ENCODE assay signal across 22 mouse cellular contexts in the genomic region with DNA sequence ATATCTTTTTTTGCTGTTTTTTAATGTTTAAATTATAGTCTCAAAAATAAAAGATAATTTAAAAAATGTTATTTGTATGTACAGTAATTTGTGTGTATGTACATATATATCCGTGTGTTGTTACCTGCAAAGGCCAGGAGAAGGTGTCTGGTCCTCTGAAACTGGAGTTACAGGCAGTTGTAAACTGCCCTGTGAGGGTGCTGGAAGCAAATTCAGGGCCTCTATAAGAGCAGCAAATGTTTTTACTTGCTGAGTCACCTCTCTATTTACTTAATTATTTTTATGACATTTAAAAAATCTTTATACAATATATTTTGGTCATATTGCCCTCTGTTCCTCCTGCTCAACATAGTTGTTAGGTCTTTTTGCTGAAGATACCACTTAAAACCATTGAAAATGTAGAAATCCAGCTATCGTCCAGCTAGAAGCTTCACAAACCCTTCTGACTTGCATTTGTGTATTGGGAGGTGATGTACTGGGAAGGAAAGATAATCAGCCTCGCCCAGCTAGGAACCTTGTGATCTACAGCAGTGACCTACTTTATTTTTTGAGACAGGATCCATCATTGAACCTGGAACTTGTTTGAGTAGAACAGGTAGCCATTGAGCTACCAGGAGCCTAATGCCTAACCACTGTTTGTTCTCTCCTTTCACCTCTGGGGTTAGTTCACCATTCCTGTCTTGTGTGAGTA. TPM values are rescaled to one million over a fixed set of nuclear protein-coding genes. Genes with fewer than 3 reads are reported as not detected.
DNase-seq lines count a peak whose midpoint lies in the region; ATAC-seq and TF ChIP-seq lines count a peak whose summit lies in the region.
"Had no signal": no experiment of that assay in that cellular context is flagged by ENCODE, and none has a peak within 500 bp of the region (broad histone marks: within the 10 kb centered on the region; RNA-seq: fewer than 3 reads in every experiment).

No protein-coding gene starts in this region.

- no peak overlapping the region for H3K4me3 ChIP-seq in intestine, embryonic 15.5 days (replicated peaks)
- no peak overlapping the region for H3K4me3 ChIP-seq in intestine, postnatal 0 days (ENCODE audit: low read depth, low read length)
- no peak overlapping the region for H3K4me3 ChIP-seq in liver, embryonic 11.5 days (ENCODE audit: low read depth, low read length)
- no peak overlapping the region for H3K4me3 ChIP-seq in hindbrain, embryonic 11.5 days (ENCODE audit: low read depth, low read length)
- H3K4me3 ChIP-seq: embryonic facial prominence, embryonic 10.5 days; forebrain, embryonic 15.5 days; limb, embryonic 12.5 days; midbrain, embryonic 10.5 days had no signal

- no peak for TF ChIP-seq CTCF in intestine, postnatal 0 days (IDR thresholded peaks at IDR 0.05; ENCODE audit: low read depth)

- DNase-seq in c-Kit-positive CD71-positive TER-119-positive erythroid progenitor cells, embryonic 14.5 days (ENCODE audit: low spot score): peak; percentile 79
- DNase-seq in liver, embryonic 11.5 days (ENCODE audit: low spot score): no peak
- DNase-seq in hindbrain, embryonic 11.5 days (ENCODE audit: low spot score): no peak
- no peak for DNase-seq in left cerebral cortex, adult 18-20 months (ENCODE audit: low spot score in 2 of 2)
- DNase-seq in Muller cell, postnatal 12 days (ENCODE audit: inconsistent ontology term): no peak
- DNase-seq: adrenal gland, adult 2 months; cerebellum, adult 2 months; gastrocnemius, postnatal 36 days; heart, postnatal 4 days; kidney, adult 18-20 months; lung, embryonic 14.5 days; lung, postnatal 36 days; right cerebral cortex, postnatal 4 days had no signal

- H3K4me2 ChIP-seq in intestine, embryonic 15.5 days (replicated peaks): no peak overlapping the region
- H3K4me2 ChIP-seq in intestine, postnatal 0 days (replicated peaks; ENCODE audit: low read depth): no peak overlapping the region
- H3K4me2 ChIP-seq in liver, embryonic 11.5 days: peak overlapping the region; percentile 61
- no peak overlapping the region for H3K4me2 ChIP-seq in hindbrain, embryonic 11.5 days (replicated peaks; ENCODE audit: low read depth, low read length)
- H3K4me2 ChIP-seq: forebrain, embryonic 15.5 days; limb, embryonic 12.5 days; lung, embryonic 14.5 days had no signal

- WGBS in intestine, embryonic 15.5 days: 89% methylated on average over 3 of the region's 3 CpGs
- WGBS in intestine, postnatal 0 days: 80% methylated on average over 3 of the region's 3 CpGs
- WGBS in liver, embryonic 11.5 days: 59% methylated on average over 3 of the region's 3 CpGs
- 90% methylated on average over 3 of the region's 3 CpGs for WGBS in hindbrain, embryonic 11.5 days

- H3K36me3 ChIP-seq in intestine, embryonic 15.5 days: no peaks in the 10 kb centered on the region
- no peaks in the 10 kb centered on the region for H3K36me3 ChIP-seq in intestine, postnatal 0 days (ENCODE audit: control insufficient read depth, insufficient read depth)
- no peaks in the 10 kb centered on the region for H3K36me3 ChIP-seq in liver, embryonic 11.5 days (ENCODE audit: control insufficient read depth, insufficient read depth, low read length)
- no peaks in the 10 kb centered on the region for H3K36me3 ChIP-seq in hindbrain, embryonic 11.5 days (ENCODE audit: control insufficient read depth, insufficient read depth, low read length)
- H3K36me3 ChIP-seq: forebrain, embryonic 15.5 days; limb, embryonic 12.5 days; midbrain, embryonic 10.5 days had no signal

- no peak overlapping the region for H3K27ac ChIP-seq in intestine, embryonic 15.5 days
- H3K27ac ChIP-seq in intestine, postnatal 0 days (ENCODE audit: low read depth, low read length): no peak overlapping the region
- H3K27ac ChIP-seq in liver, embryonic 11.5 days (ENCODE audit: low read depth, low read length): peak overlapping the region; percentile 79
- H3K27ac ChIP-seq in hindbrain, embryonic 11.5 days (ENCODE audit: low read depth, low read length): no peak overlapping the region
- H3K27ac ChIP-seq: embryonic facial prominence, embryonic 10.5 days; forebrain, embryonic 15.5 days; kidney, postnatal 0 days; limb, embryonic 12.5 days; midbrain, embryonic 10.5 days had no signal

- no peak overlapping the region for H3K9ac ChIP-seq in intestine, embryonic 15.5 days
- no peak overlapping the region for H3K9ac ChIP-seq in intestine, postnatal 0 days (ENCODE audit: low read depth, low read length)
- 0 out of 2 replicates have a peak overlapping the region, but pooled peaks have one; percentile 30 for H3K9ac ChIP-seq in liver, embryonic 11.5 days (ENCODE audit: low read depth, low read length)
- H3K9ac ChIP-seq in hindbrain, embryonic 11.5 days (ENCODE audit: low read depth, low read length): no peak overlapping the region
- H3K9ac ChIP-seq: forebrain, embryonic 15.5 days; limb, embryonic 12.5 days; lung, embryonic 14.5 days had no signal

- H3K27me3 ChIP-seq in intestine, embryonic 15.5 days (replicated peaks): no peaks in the 10 kb centered on the region
- H3K27me3 ChIP-seq in intestine, postnatal 0 days (replicated peaks; ENCODE audit: control insufficient read depth, insufficient read depth, low read length): no peaks in the 10 kb centered on the region
- no peaks in the 10 kb centered on the region for H3K27me3 ChIP-seq in liver, embryonic 11.5 days (replicated peaks; ENCODE audit: control insufficient read depth, insufficient read depth, low read length)
- no peaks in the 10 kb centered on the region for H3K27me3 ChIP-seq in hindbrain, embryonic 11.5 days (ENCODE audit: control insufficient read depth, insufficient read depth, low read length)
- H3K27me3 ChIP-seq: forebrain, embryonic 15.5 days; limb, embryonic 12.5 days had no signal

- no peaks in the 10 kb centered on the region for H3K9me3 ChIP-seq in intestine, embryonic 15.5 days
- H3K9me3 ChIP-seq in intestine, postnatal 0 days (ENCODE audit: control insufficient read depth): no peaks in the 10 kb centered on the region
- no peaks in the 10 kb centered on the region for H3K9me3 ChIP-seq in liver, embryonic 11.5 days (ENCODE audit: control insufficient read depth, low read length)
- no peaks in the 10 kb centered on the region for H3K9me3 ChIP-seq in hindbrain, embryonic 11.5 days (ENCODE audit: control insufficient read depth, low read length)
- H3K9me3 ChIP-seq: embryonic facial prominence, embryonic 10.5 days; forebrain, embryonic 15.5 days; limb, embryonic 12.5 days; midbrain, embryonic 10.5 days had no signal

- H3K4me1 ChIP-seq in intestine, embryonic 15.5 days (replicated peaks): no peaks in the 10 kb centered on the region
- H3K4me1 ChIP-seq in intestine, postnatal 0 days (replicated peaks; ENCODE audit: control insufficient read depth, insufficient read depth, low read length): no peaks in the 10 kb centered on the region; the same call in none of the 2 replicates
- H3K4me1 ChIP-seq in liver, embryonic 11.5 days (replicated peaks; ENCODE audit: control insufficient read depth, insufficient read depth, low read length): peaks cover 26% of the 10 kb centered on the region
- no peaks in the 10 kb centered on the region for H3K4me1 ChIP-seq in hindbrain, embryonic 11.5 days (replicated peaks; ENCODE audit: control insufficient read depth, insufficient read depth, low read length)

- peak; percentile 43; the same call in 1 of the 2 replicates for ATAC-seq in intestine, embryonic 15.5 days
- ATAC-seq in intestine, postnatal 0 days: no peak
- ATAC-seq in liver, embryonic 11.5 days (replicated peaks; ENCODE audit: low FRiP score): peak; percentile 90
- ATAC-seq in megakaryocyte progenitor cell, adult 5-6 weeks (replicated peaks; ENCODE audit: poor library complexity): peak; percentile 64
- ATAC-seq in hindbrain, embryonic 11.5 days (ENCODE audit: low FRiP score): no peak
- ATAC-seq: forebrain, embryonic 15.5 days; hindbrain, embryonic 16.5 days had no signal

RNA-seq across cellular contexts. Expression of a gene that starts 15.0 kb away (rescaled TPM):
- polyA plus RNA-seq in intestine, embryonic 15.5 days (2015; fragmentation: Nextera tagmentation; extraction: Ambion mirVana): 95.8 and 110 TPM in 2 replicates
- 60.4 and 63.6 TPM in 2 replicates for polyA plus RNA-seq in intestine, postnatal 0 days (2015; fragmentation: Nextera tagmentation; extraction: Ambion mirVana)
- polyA plus RNA-seq in liver, embryonic 11.5 days (2014; fragmentation: Nextera tagmentation; extraction: Ambion mirVana): 104 and 110 TPM in 2 replicates
- total RNA-seq in megakaryocyte progenitor cell, adult 5-6 weeks (2015): 69.7 and 75.2 TPM in 2 replicates
- total RNA-seq in megakaryocyte progenitor cell, adult 5-6 weeks (2017): 33.9 and 36.8 TPM in 2 replicates
- polyA plus RNA-seq in hindbrain, embryonic 11.5 days (2014; fragmentation: Nextera tagmentation; extraction: Ambion mirVana): 279 and 291 TPM in 2 replicates
- 100 to 1,000 TPM; 103 to 106 TPM for total RNA-seq in left cerebral cortex, adult 18-20 months (2021)

Comparison
In these comparisons a context has a peak if more than half of its experiments do, and no peak if none do; other contexts are left out.
1. ATAC-seq: peak in intestine, embryonic 15.5 days (single experiment), liver, embryonic 11.5 days (single experiment) and megakaryocyte progenitor cell, adult 5-6 weeks (single experiment); none in intestine, postnatal 0 days (single experiment) and hindbrain, embryonic 11.5 days (single experiment).